Mouse (Mus musculus) hindbrain, embryonic 11.5 days (tissue): ENCODE data around the gene Arhgdib. TPM values are rescaled to one million over a fixed set of nuclear protein-coding genes. Genes with fewer than 3 reads are reported as not detected.

Experiments
- ATAC-seq: fragments of 200-750 bp; cut with Nextera tagmentation; 2 replicates; pipeline ENCODE4 v1.8.0; 2017; ENCODE audit warnings: mild to moderate bottlenecking, moderate TSS enrichment, moderate library complexity; ENCODE audit not compliant: low FRiP score
- DNase-seq: peaks from one replicate; pipeline ENCODE4 v3.0.0-alpha.2; 2015; ENCODE audit warnings: low spot score
- H3K27ac ChIP-seq: fragments of 300-500 bp; sonication (generic); 2 replicates; pipeline ENCODE4 v1.5.1; 2014; ENCODE audit warnings: mild to moderate bottlenecking, low read depth, low read length
- H3K27me3 ChIP-seq: fragments of 300-500 bp; sonication (generic); 2 replicates; pipeline ENCODE4 v1.6.1; 2014; ENCODE audit warnings: mild to moderate bottlenecking, low read length, moderate library complexity, mixed read lengths; ENCODE audit not compliant: control insufficient read depth, insufficient read depth
- H3K36me3 ChIP-seq: fragments of 300-500 bp; sonication (generic); 2 replicates; pipeline ENCODE4 v1.6.1; 2014; ENCODE audit warnings: mild to moderate bottlenecking, low read length, moderate library complexity, mixed read lengths; ENCODE audit not compliant: control insufficient read depth, insufficient read depth
- H3K4me1 ChIP-seq: fragments of 300-500 bp; sonication (generic); replicated peaks from 2 replicates; pipeline ENCODE4 v1.6.1; 2014; ENCODE audit warnings: low read length, mixed read lengths; ENCODE audit not compliant: control insufficient read depth, insufficient read depth
- H3K4me2 ChIP-seq: fragments of 300-500 bp; sonication (generic); replicated peaks from 2 replicates; pipeline ENCODE4 v1.6.1; 2014; ENCODE audit warnings: mild to moderate bottlenecking, low read depth, low read length
- H3K4me3 ChIP-seq: fragments of 300-500 bp; sonication (generic); 2 replicates; pipeline ENCODE4 v1.5.1; 2014; ENCODE audit warnings: low read depth, low read length
- H3K9ac ChIP-seq: fragments of 300-500 bp; sonication (generic); 2 replicates; pipeline ENCODE4 v1.6.1; 2014; ENCODE audit warnings: low read depth, low read length
- H3K9me3 ChIP-seq: fragments of 300-500 bp; sonication (generic); 2 replicates; pipeline ENCODE4 v1.6.1; 2016; ENCODE audit warnings: low read length; ENCODE audit not compliant: control insufficient read depth
- WGBS: fragments of 180-500 bp; shearing (Covaris S2); extraction: QIAGEN DNeasy Blood & Tissue Kit; methylation state at CpG from one replicate; pipeline ENCODE4 v1.1.7; 2014; 5-methylcytosine and 5-hydroxymethylcytosine counted together
- polyA plus RNA-seq: library from polyadenylated mRNA; unstranded; fragments of >200 nt; fragmentation: Nextera tagmentation; extraction: Ambion mirVana; gene quantifications from 2 replicates; pipeline ENCODE4 v1.2.1, GENCODE M21; 2014

The Arhgdib gene
- polyA plus RNA-seq, 1 experiment from 2014 or later = 37.3 TPM

DNA sequence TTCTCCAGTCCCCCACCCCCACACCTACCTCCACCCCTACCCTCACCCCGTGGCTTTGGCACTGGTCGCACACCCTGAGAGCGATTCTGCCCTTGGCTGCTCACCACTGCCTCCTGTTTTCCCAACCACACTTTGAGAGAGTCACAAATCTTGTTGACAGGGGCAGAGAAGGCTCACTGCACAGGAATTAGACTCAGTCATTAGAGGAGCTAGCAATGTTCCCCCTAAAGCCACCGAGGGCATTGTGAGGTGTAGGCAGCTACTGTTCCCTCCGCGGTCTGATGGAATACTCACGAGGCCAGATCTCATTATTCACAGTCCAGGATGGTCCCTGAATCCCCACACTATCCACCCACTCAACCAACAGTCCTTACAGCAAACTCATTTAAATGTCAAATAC lies 15.4 kb upstream of the Arhgdib start:
- no peak for DNase-seq
- Histone ChIP-seq H3K4me2 (no peak overlapping the region), H3K4me3 (no peak overlapping the region), H3K27me3 (no peaks in the 10 kb centered on the region), H3K9me3 (no peaks in the 10 kb centered on the region), H3K4me1 (no peaks in the 10 kb centered on the region), H3K27ac (no peak overlapping the region), H3K36me3 (no peaks in the 10 kb centered on the region), H3K9ac (no peak overlapping the region)
- no peak for ATAC-seq
- WGBS = 53% methylated on average over 7 of the region's 7 CpGs

GRCm38 (mm10) chr6:136955240-136955639 lies 13.5 kb upstream of the Arhgdib start:
- Histone ChIP-seq H3K27ac (no peak overlapping the region), H3K4me1 (no peaks in the 10 kb centered on the region), H3K4me3 (no peak overlapping the region), H3K9me3 (no peaks in the 10 kb centered on the region), H3K9ac (no peak overlapping the region), H3K36me3 (no peaks in the 10 kb centered on the region), H3K4me2 (no peak overlapping the region), H3K27me3 (no peaks in the 10 kb centered on the region)
- WGBS = 90% methylated on average over 3 of the region's 3 CpGs
- no peak for ATAC-seq
- no peak for DNase-seq

DNA sequence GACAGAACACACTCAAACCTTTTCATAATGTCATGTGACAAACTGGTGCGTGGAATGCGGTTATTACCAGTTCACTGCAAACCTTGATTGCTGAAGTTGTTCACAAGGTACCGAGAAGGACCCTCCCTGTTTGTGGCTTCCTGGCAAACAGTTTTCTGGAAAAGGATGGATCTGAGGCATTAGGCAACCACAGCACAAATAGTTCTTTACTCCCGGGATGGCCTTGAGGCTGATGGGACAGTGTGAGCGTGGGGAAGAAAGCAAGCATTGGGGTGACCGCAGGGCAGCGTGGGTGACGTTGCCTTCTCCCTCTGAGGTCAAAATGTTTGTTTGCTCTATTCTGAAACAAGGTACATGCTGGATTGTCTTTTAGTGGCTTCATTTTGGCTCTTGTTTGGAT lies 13.0 kb upstream of the Arhgdib start:
- Histone ChIP-seq H3K27me3 (no peaks in the 10 kb centered on the region), H3K9me3 (no peaks in the 10 kb centered on the region), H3K9ac (no peak overlapping the region), H3K27ac (no peak overlapping the region), H3K36me3 (no peaks in the 10 kb centered on the region), H3K4me2 (no peak overlapping the region), H3K4me3 (no peak overlapping the region), H3K4me1 (no peaks in the 10 kb centered on the region)
- 90% methylated on average over 8 of the region's 8 CpGs for WGBS
- ATAC-seq = no peak
- no peak for DNase-seq

DNA sequence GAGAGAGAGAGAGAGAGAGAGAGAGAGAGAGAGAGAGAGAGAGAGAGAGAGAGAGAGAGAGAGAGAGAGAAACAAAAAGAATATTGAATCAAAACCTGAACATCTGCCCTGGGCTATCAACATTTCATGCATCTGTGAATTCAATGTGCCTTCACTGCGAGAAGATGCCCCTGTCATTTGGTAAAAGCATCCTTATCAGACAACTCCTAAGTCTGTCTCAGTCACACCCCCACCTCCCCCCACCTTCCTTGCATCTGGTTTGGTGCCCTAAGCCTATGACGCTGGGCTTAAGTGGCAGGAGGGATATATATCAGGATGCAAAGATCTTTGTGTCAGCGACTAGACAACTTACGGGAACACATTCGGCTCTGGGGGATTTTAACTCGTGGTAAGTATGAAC lies 12.5 kb upstream of the Arhgdib start:
- Histone ChIP-seq H3K4me1 (no peaks in the 10 kb centered on the region), H3K9ac (no peak overlapping the region), H3K36me3 (no peaks in the 10 kb centered on the region), H3K9me3 (no peaks in the 10 kb centered on the region), H3K27ac (no peak overlapping the region), H3K4me3 (no peak overlapping the region), H3K4me2 (no peak overlapping the region), H3K27me3 (no peaks in the 10 kb centered on the region)
- DNase-seq (no peak), ATAC-seq (no peak)
- WGBS = 94% methylated on average over 6 of the region's 6 CpGs

DNA sequence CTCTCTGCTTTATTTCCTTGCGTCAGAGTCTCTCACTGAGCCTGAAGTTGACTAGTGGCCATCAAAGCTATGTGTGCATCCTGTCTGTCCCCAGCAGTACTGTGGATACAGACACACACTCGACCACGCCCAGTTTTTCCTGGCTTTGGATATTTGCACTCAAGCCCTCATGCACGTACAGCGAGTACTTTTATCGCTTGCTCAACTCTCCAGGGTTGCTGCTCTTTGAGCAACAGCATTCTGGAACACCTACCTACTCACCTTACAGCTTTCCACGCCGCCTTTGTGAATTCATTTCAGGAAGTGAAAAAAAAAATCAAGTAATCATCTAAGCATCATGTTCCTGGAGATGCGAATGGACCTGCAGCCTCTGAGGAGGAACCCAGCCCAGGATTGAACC lies 11.2 kb upstream of the Arhgdib start:
- 90% methylated on average over 9 of the region's 9 CpGs for WGBS
- ATAC-seq = no peak
- Histone ChIP-seq H3K27ac (no peak overlapping the region), H3K4me2 (no peak overlapping the region), H3K27me3 (no peaks in the 10 kb centered on the region), H3K9me3 (no peaks in the 10 kb centered on the region), H3K4me1 (no peaks in the 10 kb centered on the region), H3K9ac (no peak overlapping the region), H3K4me3 (no peak overlapping the region), H3K36me3 (no peaks in the 10 kb centered on the region)
- no peak for DNase-seq

DNA sequence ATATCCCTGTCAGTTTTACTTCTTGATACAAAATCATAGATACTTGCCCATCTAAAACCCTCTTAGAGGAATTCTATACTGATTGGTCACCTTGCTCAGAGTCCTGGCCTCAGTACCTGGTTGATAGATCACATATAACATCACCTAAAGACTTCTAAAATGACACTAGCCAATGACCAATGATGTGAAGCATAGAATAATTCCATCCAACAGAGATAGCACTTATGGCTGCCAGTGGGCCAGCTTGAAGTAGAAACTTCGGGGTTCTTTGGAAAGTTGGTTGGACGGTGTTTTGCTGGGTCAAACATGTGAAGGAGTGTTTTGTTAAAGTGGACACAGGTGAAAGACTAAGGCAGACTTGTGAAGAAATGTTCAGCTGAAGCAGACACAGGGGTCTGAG lies 8.5 kb upstream of the Arhgdib start:
- H3K27ac ChIP-seq = no peak overlapping the region
- no peaks in the 10 kb centered on the region for H3K4me1 ChIP-seq
- H3K27me3 ChIP-seq = no peaks in the 10 kb centered on the region
- no peak overlapping the region for H3K4me3 ChIP-seq
- DNase-seq = no peak
- WGBS = 92% methylated on average over 2 of the region's 2 CpGs
- H3K9ac ChIP-seq = no peak overlapping the region
- no peaks in the 10 kb centered on the region for H3K36me3 ChIP-seq
- H3K4me2 ChIP-seq = no peak overlapping the region
- no peak for ATAC-seq
- H3K9me3 ChIP-seq = no peaks in the 10 kb centered on the region

- 47% methylated on average over 4 of the region's 4 CpGs for WGBS
- Histone ChIP-seq H3K27me3 (no peaks in the 10 kb centered on the region), H3K4me2 (no peak overlapping the region), H3K36me3 (no peaks in the 10 kb centered on the region), H3K4me1 (no peaks in the 10 kb centered on the region), H3K9ac (no peak overlapping the region), H3K9me3 (no peaks in the 10 kb centered on the region), H3K27ac (no peak overlapping the region), H3K4me3 (no peak overlapping the region)
- ATAC-seq (no peak), DNase-seq (no peak)
These were observed 6.0 kb upstream of the Arhgdib start for GRCm38 (mm10) chr6:136947716-136948115.

DNA sequence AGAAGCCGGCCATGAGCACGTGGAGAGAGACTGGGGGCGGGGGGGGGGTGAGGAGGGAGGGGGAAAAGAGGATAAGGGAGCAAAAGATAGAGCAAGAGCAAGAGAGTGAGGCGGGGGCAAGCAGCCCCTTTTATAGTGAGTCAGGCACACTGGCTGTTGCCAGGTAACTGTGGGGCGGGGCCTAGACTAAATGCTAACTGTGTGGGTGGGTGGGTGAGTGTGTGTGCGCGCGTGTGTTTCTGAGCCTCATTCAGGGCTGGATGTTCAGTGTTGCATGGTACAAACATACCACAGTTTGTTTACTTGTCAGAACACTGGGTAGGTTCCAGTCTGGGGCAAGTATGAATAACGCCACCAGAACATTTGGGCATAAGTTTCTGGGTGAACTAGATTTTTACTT lies 5.2 kb upstream of the Arhgdib start:
- Histone ChIP-seq H3K36me3 (no peaks in the 10 kb centered on the region), H3K9ac (no peak overlapping the region), H3K4me2 (no peak overlapping the region), H3K4me3 (no peak overlapping the region), H3K27ac (no peak overlapping the region), H3K4me1 (no peaks in the 10 kb centered on the region), H3K27me3 (no peaks in the 10 kb centered on the region), H3K9me3 (no peaks in the 10 kb centered on the region)
- 54% methylated on average over 8 of the region's 9 CpGs for WGBS
- peak; percentile 32 for DNase-seq
- no peak for ATAC-seq

DNA sequence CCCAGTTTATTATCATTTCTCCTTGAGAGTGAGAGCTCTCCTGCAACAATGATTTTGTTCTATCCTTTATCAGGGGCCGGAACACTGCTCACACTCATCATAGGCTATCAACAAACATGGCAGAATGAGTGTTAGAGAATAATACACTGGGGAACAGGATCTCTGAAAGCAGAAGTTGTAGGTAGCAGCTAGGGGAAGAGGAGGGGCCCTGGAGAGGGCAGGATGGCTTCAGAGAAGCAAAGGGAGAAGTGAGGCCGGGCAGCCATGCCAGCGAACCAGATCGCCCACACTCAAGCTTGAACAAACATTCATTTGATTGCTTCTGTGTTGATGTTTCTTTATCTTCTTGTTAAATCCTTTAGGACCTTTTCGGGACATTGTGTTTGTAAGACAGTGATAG lies 4.5 kb upstream of the Arhgdib start:
- 91% methylated on average over 5 of the region's 5 CpGs for WGBS

More for the DNA sequence above, 4.5 kb upstream of the Arhgdib start:
- H3K4me3 ChIP-seq = no peak overlapping the region
- no peak overlapping the region for H3K27ac ChIP-seq
- no peak overlapping the region for H3K9ac ChIP-seq
- H3K4me2 ChIP-seq = no peak overlapping the region
- H3K27me3 ChIP-seq = no peaks in the 10 kb centered on the region
- no peaks in the 10 kb centered on the region for H3K36me3 ChIP-seq
- no peaks in the 10 kb centered on the region for H3K4me1 ChIP-seq
- ATAC-seq = no peak
- H3K9me3 ChIP-seq = no peaks in the 10 kb centered on the region
- no peak for DNase-seq
